Mouse (Mus musculus) cerebellum, adult 11 months (tissue): ENCODE measurements around the gene Dph6.
"Not testable (repeated sequence)": the region's sequence is repeated elsewhere in the genome, so short reads cannot be mapped to it uniquely, and the experiment has no call there.

Source experiments
- DNase-seq: peaks from one replicate; pipeline ENCODE4 v3.0.0; 2022

Dph6 gene

GRCm38 (mm10) chr2:114654365-114655239 lies at the start of gene Dph6:
Dph6 (minus strand) TSS chr2:114654964.
- peak; percentile 83 for DNase-seq

- DNase-seq: no peak
These were observed 46.4 kb upstream of the Dph6 start for GRCm38 (mm10) chr2:114700966-114701685.

- no peak for DNase-seq
These were observed 36.8 kb upstream of the Dph6 start for GRCm38 (mm10) chr2:114691607-114692006.

- DNase-seq: no peak
These were observed 32.7 kb upstream of the Dph6 start for GRCm38 (mm10) chr2:114687483-114687882.

GRCm38 (mm10) chr2:114687081-114687480 lies 32.3 kb upstream of the Dph6 start:
- no peak for DNase-seq

- no peak for DNase-seq
These were observed 19.1 kb upstream of the Dph6 start for GRCm38 (mm10) chr2:114673831-114674230.

GRCm38 (mm10) chr2:114670983-114671382 lies 16.2 kb upstream of the Dph6 start:
- no peak for DNase-seq

- DNase-seq: no peak
These were observed 4.2 kb upstream of the Dph6 start for GRCm38 (mm10) chr2:114658954-114659353.

GRCm38 (mm10) chr2:114646240-114646639 lies 8.5 kb downstream of the Dph6 start:
- DNase-seq: no peak

- DNase-seq: no peak
These were observed 10.9 kb downstream of the Dph6 start for GRCm38 (mm10) chr2:114643832-114644231.

GRCm38 (mm10) chr2:114624683-114625082 lies 30.1 kb downstream of the Dph6 start:
- DNase-seq: no peak

GRCm38 (mm10) chr2:114622550-114622939 lies 32.2 kb downstream of the Dph6 start:
- no peak for DNase-seq

GRCm38 (mm10) chr2:114621781-114622549 lies 32.8 kb downstream of the Dph6 start:
- no peak for DNase-seq

- DNase-seq: no peak
These were observed 43.2 kb downstream of the Dph6 start for GRCm38 (mm10) chr2:114611576-114611975.

GRCm38 (mm10) chr2:114610110-114610509 lies 44.7 kb downstream of the Dph6 start:
- DNase-seq: no peak

- not testable (repeated sequence) for DNase-seq
These were observed 49.6 kb downstream of the Dph6 start for GRCm38 (mm10) chr2:114605202-114605601.

- DNase-seq: no peak
These were observed 53.6 kb downstream of the Dph6 start for GRCm38 (mm10) chr2:114601174-114601573.

- no peak for DNase-seq
These were observed 55.0 kb downstream of the Dph6 start for GRCm38 (mm10) chr2:114599793-114600192.

- DNase-seq: no peak
These were observed 61.4 kb downstream of the Dph6 start for GRCm38 (mm10) chr2:114593393-114593792.

GRCm38 (mm10) chr2:114580714-114581113 lies 74.0 kb downstream of the Dph6 start:
- DNase-seq: no peak

GRCm38 (mm10) chr2:114543000-114543622 lies 111.7 kb downstream of the Dph6 start:
- DNase-seq: no peak

- DNase-seq: no peak
These were observed 112.4 kb downstream of the Dph6 start for GRCm38 (mm10) chr2:114542325-114542724.

GRCm38 (mm10) chr2:114540416-114540815 lies 114.3 kb downstream of the Dph6 start:
- DNase-seq: no peak
